Mouse (Mus musculus) erythroblast, embryonic 14.5 days (primary cell): ENCODE data around the gene Gm11939. TPM values are rescaled to one million over a fixed set of nuclear protein-coding genes. Genes with fewer than 3 reads are reported as not detected.

Source experiments
- H3K27me3 ChIP-seq: 2 replicates; pipeline ENCODE4 v1.6.1; 2012; ENCODE audit warnings: inconsistent platforms; ENCODE audit not compliant: control insufficient read depth
- H3K36me3 ChIP-seq: 2 replicates; pipeline ENCODE4 v1.6.1; 2012; ENCODE audit warnings: mild to moderate bottlenecking, inconsistent platforms; ENCODE audit not compliant: control insufficient read depth
- H3K4me1 ChIP-seq: 2 replicates; pipeline ENCODE4 v1.6.1; 2012; ENCODE audit warnings: inconsistent platforms; ENCODE audit not compliant: control insufficient read depth
- H3K4me3 ChIP-seq: replicated peaks from 2 replicates; pipeline ENCODE3; 2012; ENCODE audit warnings: moderate library complexity, mild to moderate bottlenecking, inconsistent platforms
- H3K9me3 ChIP-seq: 2 replicates; pipeline ENCODE4 v1.6.1; 2012; ENCODE audit warnings: low read length, inconsistent platforms, mixed read lengths; ENCODE audit not compliant: control insufficient read depth
- GATA1 ChIP-seq: IDR thresholded peaks from 2 replicates; pipeline ENCODE4 v1.6.1; 2012; ENCODE audit warnings: low read length, inconsistent platforms, mixed read lengths
- TAL1 ChIP-seq: IDR thresholded peaks from 3 replicates; pipeline ENCODE4 v1.6.1; 2012; ENCODE audit warnings: low read length, inconsistent platforms, mixed read lengths
- polyA plus RNA-seq: library from polyadenylated mRNA; stranded (reverse); fragments of >175 nt; gene quantifications from 2 replicates; pipeline ENCODE4 v1.2.3, GENCODE M21; 2012

Gene Gm11939
- polyA plus RNA-seq, 1 experiment: not detected

DNA sequence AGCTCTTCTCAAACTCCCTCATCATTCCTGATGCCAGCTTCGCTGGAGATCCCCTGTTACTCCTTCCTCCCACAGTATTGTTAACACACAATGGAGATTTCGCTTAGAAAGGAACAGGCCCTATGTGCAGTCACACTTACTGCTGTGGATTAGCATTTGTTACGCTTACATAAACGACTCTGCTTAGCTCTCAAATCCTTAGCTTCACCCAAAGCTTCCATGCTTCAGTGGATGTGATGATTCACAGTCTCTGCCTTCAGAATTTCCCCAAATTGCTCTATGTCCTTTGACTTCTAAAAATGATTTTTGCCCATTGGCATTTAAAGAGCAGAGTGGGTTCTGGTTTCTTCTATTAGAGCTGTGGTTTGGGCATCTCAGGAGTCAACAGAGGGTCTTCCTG is 13.9 kb upstream of the Gm11939 start:
- H3K9me3 ChIP-seq: no peaks in the 10 kb centered on the region
- no peak overlapping the region for H3K4me3 ChIP-seq
- no peaks in the 10 kb centered on the region for H3K27me3 ChIP-seq
- no peaks in the 10 kb centered on the region for H3K36me3 ChIP-seq
- H3K4me1 ChIP-seq: no peaks in the 10 kb centered on the region
- TF ChIP-seq TAL1: no peak
- TF ChIP-seq GATA1: no peak

DNA sequence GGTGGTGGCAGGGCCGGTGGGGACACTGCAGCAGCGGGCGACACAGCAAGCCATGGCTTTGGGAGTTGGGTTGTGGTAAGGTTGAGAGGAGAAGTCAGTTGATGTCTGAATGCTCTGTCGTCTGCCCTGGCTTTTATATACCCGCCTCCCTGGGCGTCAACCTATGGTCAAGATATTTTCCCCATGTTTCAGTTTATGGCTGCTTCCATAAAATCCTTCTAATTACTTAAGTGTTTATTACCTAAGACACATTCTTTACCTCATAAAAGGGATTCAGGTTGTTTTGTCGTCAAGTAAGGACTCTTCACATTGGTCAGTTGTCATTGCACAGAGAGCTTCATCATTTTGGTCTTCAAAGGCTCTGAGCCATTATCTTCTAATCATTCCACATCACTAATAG is 7.3 kb upstream of the Gm11939 start, which contains the start of gene Krtap3-1:
Gene Krtap3-1 (minus strand): TSS at position 101 of the 400 bp plus-strand sequence.
- TF ChIP-seq TAL1 (no peak), GATA1 (no peak)

DNA sequence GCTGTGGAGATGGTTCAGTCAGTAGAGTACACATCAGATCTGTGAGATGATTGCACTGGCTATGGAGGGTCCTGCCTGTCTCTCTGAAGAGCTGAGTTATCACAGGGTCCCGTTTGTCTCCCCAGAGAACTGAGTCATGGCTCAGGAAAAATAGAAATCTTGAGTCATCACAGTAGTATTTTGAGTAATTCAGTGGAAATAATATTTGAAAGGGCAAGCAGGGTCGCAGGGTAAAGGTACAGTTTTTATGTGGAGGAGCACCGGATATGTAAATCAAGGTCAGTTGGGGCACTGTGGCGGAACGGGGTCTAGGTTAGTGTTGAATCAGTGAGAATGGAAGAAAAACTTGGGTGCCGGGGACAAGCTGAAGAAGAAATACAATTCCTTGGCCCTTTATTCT is 3.3 kb upstream of the Gm11939 start:
- Histone ChIP-seq H3K9me3 (0 out of 2 replicates have a peak, but pooled peaks cover 2% of the 10 kb centered on the region), H3K4me3 (no peak overlapping the region), H3K27me3 (no peaks in the 10 kb centered on the region), H3K36me3 (no peaks in the 10 kb centered on the region), H3K4me1 (no peaks in the 10 kb centered on the region)
- TF ChIP-seq TAL1 (no peak), GATA1 (no peak)

More for the DNA sequence above, 7.3 kb upstream of the Gm11939 start, which contains the start of gene Krtap3-1:
- no peaks in the 10 kb centered on the region for H3K36me3 ChIP-seq
- no peaks in the 10 kb centered on the region for H3K27me3 ChIP-seq
- 0 out of 2 replicates have a peak, but pooled peaks cover 2% of the 10 kb centered on the region for H3K9me3 ChIP-seq
- no peaks in the 10 kb centered on the region for H3K4me1 ChIP-seq
- no peak within 1 kb of the TSS for H3K4me3 ChIP-seq

DNA sequence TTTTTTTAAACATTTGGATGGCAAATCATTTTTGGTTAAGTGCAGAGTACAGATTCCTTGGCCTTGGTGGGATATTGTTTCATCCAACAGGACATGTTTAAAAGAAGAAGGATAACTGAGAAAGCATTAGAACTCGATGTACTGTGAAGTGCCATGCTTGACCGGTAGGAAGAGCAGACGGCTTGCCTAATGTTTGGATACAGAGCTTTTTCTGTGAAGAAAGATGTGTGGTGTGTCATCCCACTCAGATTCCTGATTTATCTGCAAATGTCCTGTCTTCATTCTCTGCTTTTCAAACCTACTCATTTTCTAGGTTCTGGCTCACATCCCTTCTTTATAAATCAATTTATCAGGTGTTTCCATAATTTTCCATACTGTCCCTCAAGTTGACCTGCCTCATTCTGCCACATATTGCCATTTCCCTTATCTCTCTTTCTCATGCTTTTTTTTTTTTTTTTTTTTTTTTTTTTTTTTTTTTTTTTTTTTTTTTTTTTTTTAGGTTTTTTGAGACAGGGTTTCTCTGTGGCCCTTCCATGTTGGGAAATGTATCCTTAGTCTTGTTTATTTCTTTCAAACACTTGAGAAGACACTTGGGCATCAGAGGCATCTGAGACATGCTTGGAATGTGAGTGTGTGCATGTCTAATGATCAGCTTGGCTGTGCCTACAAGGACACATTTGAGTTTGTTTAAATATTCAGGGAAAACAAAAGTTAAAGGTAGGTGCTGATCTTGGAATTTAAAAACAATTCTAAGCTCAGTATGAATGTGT is 1.1 kb downstream of the Gm11939 start:
- Histone ChIP-seq H3K4me1 (no peaks in the 10 kb centered on the region), H3K4me3 (no peak overlapping the region), H3K9me3 (no peaks in the 10 kb centered on the region), H3K36me3 (no peaks in the 10 kb centered on the region), H3K27me3 (no peaks in the 10 kb centered on the region)
- TF ChIP-seq TAL1: no peak

DNA sequence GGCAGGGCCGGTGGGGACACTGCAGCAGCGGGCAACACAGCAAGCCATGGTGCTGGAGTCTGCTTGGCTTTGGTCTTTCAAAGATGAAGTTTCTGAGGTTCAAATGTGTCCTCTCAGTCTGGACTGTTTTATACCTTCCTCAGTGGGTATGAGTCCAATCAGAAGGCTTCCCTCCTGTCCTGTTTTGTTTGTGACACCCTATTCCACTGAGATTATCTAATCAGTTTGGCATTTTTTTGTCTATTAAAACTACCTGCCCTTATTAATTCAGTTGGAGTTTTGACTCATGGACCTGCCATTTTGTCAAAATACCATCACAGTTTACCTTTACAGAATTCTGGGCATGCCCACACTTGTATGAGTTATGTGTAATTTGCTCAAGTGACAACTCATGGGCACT is 2.5 kb downstream of the Gm11939 start, which contains the start of gene Krtap3-2:
Gene Krtap3-2 (minus strand): TSS at position 101 of the 400 bp plus-strand sequence.
- Histone ChIP-seq H3K27me3 (no peaks in the 10 kb centered on the region), H3K4me1 (no peaks in the 10 kb centered on the region), H3K4me3 (no peak within 1 kb of the TSS)

DNA sequence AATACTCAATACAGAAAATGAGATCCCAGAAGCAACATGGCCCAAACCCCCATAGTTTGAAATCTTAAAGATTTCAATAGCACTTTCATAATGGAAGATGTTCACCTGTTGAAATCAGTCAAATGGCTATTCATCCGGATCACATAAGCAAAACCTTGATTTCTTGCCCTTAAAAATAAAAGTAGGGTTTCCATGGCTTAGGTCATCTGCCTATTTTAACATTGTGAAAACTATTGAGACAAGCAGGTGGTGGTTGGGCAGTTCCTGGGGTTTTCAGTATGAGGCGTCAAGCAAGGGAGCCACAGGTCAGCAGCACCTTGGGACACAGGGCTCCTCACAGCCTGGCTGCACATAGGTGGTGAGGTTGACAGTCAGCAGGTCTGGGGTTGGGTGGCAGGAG is 3.1 kb downstream of the Gm11939 start:
- H3K27me3 ChIP-seq: no peaks in the 10 kb centered on the region
- no peaks in the 10 kb centered on the region for H3K9me3 ChIP-seq
- H3K4me3 ChIP-seq: no peak overlapping the region
- TF ChIP-seq TAL1 (no peak), GATA1 (no peak)
- no peaks in the 10 kb centered on the region for H3K36me3 ChIP-seq
- no peaks in the 10 kb centered on the region for H3K4me1 ChIP-seq

More for the DNA sequence above, 2.5 kb downstream of the Gm11939 start, which contains the start of gene Krtap3-2:
- TF ChIP-seq TAL1: no peak
- TF ChIP-seq GATA1: no peak
- no peaks in the 10 kb centered on the region for H3K36me3 ChIP-seq
- no peaks in the 10 kb centered on the region for H3K9me3 ChIP-seq

DNA sequence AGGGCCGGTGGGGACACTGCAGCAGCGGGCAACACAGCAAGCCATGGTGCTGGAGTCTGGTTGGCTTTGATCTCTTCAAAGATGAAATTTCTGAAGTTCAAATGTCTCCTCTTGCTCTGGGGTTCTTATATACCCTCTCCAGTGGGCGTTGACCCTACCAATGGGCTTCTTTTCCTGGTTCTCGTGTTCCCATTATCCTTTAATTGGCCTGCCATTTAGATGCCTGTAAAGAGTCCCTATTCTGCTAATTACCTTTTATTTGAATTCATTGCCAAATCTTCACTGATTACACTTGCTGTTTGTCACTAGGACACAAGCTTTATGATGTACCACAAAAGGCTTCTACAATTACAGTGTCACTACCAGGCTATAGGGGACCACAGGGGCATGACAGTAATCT is 8.5 kb downstream of the Gm11939 start, which contains the start of gene Krtap3-3:
Gene Krtap3-3 (minus strand): TSS at position 101 of the 400 bp plus-strand sequence.
- TF ChIP-seq GATA1 (no peak), TAL1 (no peak)
- Histone ChIP-seq H3K27me3 (no peaks in the 10 kb centered on the region), H3K9me3 (no peaks in the 10 kb centered on the region), H3K4me1 (no peaks in the 10 kb centered on the region), H3K4me3 (no peak within 1 kb of the TSS), H3K36me3 (no peaks in the 10 kb centered on the region)

DNA sequence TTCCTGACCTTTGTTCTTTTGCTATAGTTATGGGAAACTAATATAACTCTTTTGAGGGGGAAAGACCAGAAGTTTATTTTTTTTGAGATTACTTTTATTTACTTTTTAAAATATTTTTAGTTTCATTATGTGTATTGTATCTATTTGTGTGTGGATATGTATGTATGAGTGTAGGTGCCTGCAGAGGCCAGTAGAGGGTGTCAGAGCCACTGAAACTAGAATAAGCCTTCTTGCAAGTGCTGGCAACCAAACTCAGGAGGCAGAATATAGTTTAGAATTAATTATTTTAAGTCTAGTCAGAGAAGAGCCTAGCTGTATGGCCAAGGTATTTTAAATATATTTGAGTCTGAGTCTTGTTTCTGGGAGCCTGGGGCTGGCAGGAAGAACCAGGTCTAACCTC is 11.4 kb downstream of the Gm11939 start:
- no peaks in the 10 kb centered on the region for H3K4me1 ChIP-seq
- TF ChIP-seq GATA1 (no peak), TAL1 (no peak)
- H3K4me3 ChIP-seq: no peak overlapping the region
- no peaks in the 10 kb centered on the region for H3K27me3 ChIP-seq
- peaks cover under 1% of the 10 kb centered on the region; the same call in 1 of the 2 replicates for H3K9me3 ChIP-seq
- H3K36me3 ChIP-seq: no peaks in the 10 kb centered on the region

DNA sequence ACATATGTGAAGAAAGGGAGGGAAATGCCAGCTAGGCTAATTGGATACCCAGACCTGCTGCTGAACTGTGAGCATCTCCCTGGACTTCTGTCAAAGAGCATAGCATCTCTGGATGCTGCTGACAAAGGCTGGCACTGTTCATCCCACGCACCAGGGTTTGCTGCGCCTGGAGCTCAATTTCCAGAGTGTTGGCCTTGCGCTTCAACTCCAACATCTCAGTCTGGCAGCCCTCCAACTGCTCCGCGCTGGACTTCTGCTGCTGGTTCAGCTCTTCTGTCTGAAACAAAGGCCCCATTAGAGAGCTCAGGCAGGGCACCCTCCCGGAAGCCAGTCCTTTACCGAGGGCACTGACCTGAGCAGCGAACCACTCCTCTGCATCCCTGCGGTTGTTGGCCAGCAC is 19.5 kb downstream of the Gm11939 start:
- H3K4me3 ChIP-seq: no peak overlapping the region
- H3K36me3 ChIP-seq: no peaks in the 10 kb centered on the region
- H3K4me1 ChIP-seq: no peaks in the 10 kb centered on the region
- H3K9me3 ChIP-seq: peaks cover 9% of the 10 kb centered on the region
- no peaks in the 10 kb centered on the region for H3K27me3 ChIP-seq
- TF ChIP-seq TAL1 (no peak), GATA1 (no peak)
